Mouse (Mus musculus): ENCODE data around the gene Pcnx2. TPM values are rescaled to one million over a fixed set of nuclear protein-coding genes. Genes with fewer than 3 reads are reported as not detected.

The Pcnx2 gene
- polyA plus RNA-seq, 1 experiment from 2014 or later, result 5.6 TPM

GRCm38 (mm10) chr8:125742406-125742805 is 155.7 kb downstream of the Pcnx2 start:
- Histone ChIP-seq H3K36me3 (ENCODE audit: control insufficient read depth, insufficient read depth) (no peaks in the 10 kb centered on the region), H3K4me3 (replicated peaks; ENCODE audit: low read length) (no peak overlapping the region), H3K9ac (replicated peaks; ENCODE audit: low read depth, low read length) (no peak overlapping the region), H3K4me2 (ENCODE audit: low read length) (no peak overlapping the region), H3K4me1 (replicated peaks; ENCODE audit: control insufficient read depth, insufficient read depth, low read length) (0 out of 2 replicates have a peak, but pooled peaks cover 2% of the 10 kb centered on the region), H3K9me3 (ENCODE audit: control insufficient read depth, low read length) (no peaks in the 10 kb centered on the region), H3K27me3 (replicated peaks; ENCODE audit: control insufficient read depth, insufficient read depth, low read length) (no peaks in the 10 kb centered on the region), H3K27ac (ENCODE audit: low read length) (no peak overlapping the region)
- WGBS, result 77% methylated on average over 8 of the region's 8 CpGs
- ATAC-seq, result no peak

- WGBS, result 80% methylated on average over 2 of the region's 2 CpGs
These were observed 156.3 kb downstream of the Pcnx2 start for GRCm38 (mm10) chr8:125741855-125742254.

GRCm38 (mm10) chr8:125741377-125741776 is 156.7 kb downstream of the Pcnx2 start:
- H3K4me3 ChIP-seq (replicated peaks; ENCODE audit: low read length), result no peak overlapping the region
- WGBS, result 78% methylated on average over 5 of the region's 5 CpGs
- no peak overlapping the region for H3K4me2 ChIP-seq (ENCODE audit: low read length)
- H3K36me3 ChIP-seq (ENCODE audit: control insufficient read depth, insufficient read depth), result no peaks in the 10 kb centered on the region
- no peak for ATAC-seq
- no peak overlapping the region for H3K9ac ChIP-seq (replicated peaks; ENCODE audit: low read depth, low read length)
- no peaks in the 10 kb centered on the region for H3K27me3 ChIP-seq (replicated peaks; ENCODE audit: control insufficient read depth, insufficient read depth, low read length)
- no peak overlapping the region for H3K27ac ChIP-seq (ENCODE audit: low read length)
- no peaks in the 10 kb centered on the region for H3K9me3 ChIP-seq (ENCODE audit: control insufficient read depth, low read length)
- H3K4me1 ChIP-seq (replicated peaks; ENCODE audit: control insufficient read depth, insufficient read depth, low read length), result 0 out of 2 replicates have a peak, but pooled peaks cover 2% of the 10 kb centered on the region

More at GRCm38 (mm10) chr8:125741855-125742254, 156.3 kb downstream of the Pcnx2 start:
- H3K4me2 ChIP-seq (ENCODE audit: low read length), result no peak overlapping the region
- no peaks in the 10 kb centered on the region for H3K9me3 ChIP-seq (ENCODE audit: control insufficient read depth, low read length)
- no peaks in the 10 kb centered on the region for H3K27me3 ChIP-seq (replicated peaks; ENCODE audit: control insufficient read depth, insufficient read depth, low read length)
- no peak overlapping the region for H3K27ac ChIP-seq (ENCODE audit: low read length)
- no peak overlapping the region for H3K4me3 ChIP-seq (replicated peaks; ENCODE audit: low read length)
- 0 out of 2 replicates have a peak, but pooled peaks cover 2% of the 10 kb centered on the region for H3K4me1 ChIP-seq (replicated peaks; ENCODE audit: control insufficient read depth, insufficient read depth, low read length)
- ATAC-seq, result no peak
- no peaks in the 10 kb centered on the region for H3K36me3 ChIP-seq (ENCODE audit: control insufficient read depth, insufficient read depth)
- no peak overlapping the region for H3K9ac ChIP-seq (replicated peaks; ENCODE audit: low read depth, low read length)

- Histone ChIP-seq H3K4me3 (replicated peaks; ENCODE audit: low read length) (no peak overlapping the region), H3K4me1 (replicated peaks; ENCODE audit: control insufficient read depth, insufficient read depth, low read length) (0 out of 2 replicates have a peak, but pooled peaks cover 2% of the 10 kb centered on the region), H3K27ac (ENCODE audit: low read length) (no peak overlapping the region), H3K36me3 (ENCODE audit: control insufficient read depth, insufficient read depth) (no peaks in the 10 kb centered on the region), H3K9ac (replicated peaks; ENCODE audit: low read depth, low read length) (no peak overlapping the region), H3K27me3 (replicated peaks; ENCODE audit: control insufficient read depth, insufficient read depth, low read length) (no peaks in the 10 kb centered on the region), H3K9me3 (ENCODE audit: control insufficient read depth, low read length) (no peaks in the 10 kb centered on the region), H3K4me2 (ENCODE audit: low read length) (no peak overlapping the region)
- WGBS, result 76% methylated on average over 10 of the region's 10 CpGs
- ATAC-seq, result no peak
These were observed 157.5 kb downstream of the Pcnx2 start for GRCm38 (mm10) chr8:125740655-125741054.

GRCm38 (mm10) chr8:125738956-125739355 is 159.2 kb downstream of the Pcnx2 start:
- WGBS, result 34% methylated on average over 4 of the region's 4 CpGs
- H3K36me3 ChIP-seq (ENCODE audit: control insufficient read depth, insufficient read depth), result no peaks in the 10 kb centered on the region
- H3K9ac ChIP-seq (replicated peaks; ENCODE audit: low read depth, low read length), result no peak overlapping the region
- no peaks in the 10 kb centered on the region for H3K9me3 ChIP-seq (ENCODE audit: control insufficient read depth, low read length)
- no peak overlapping the region for H3K4me3 ChIP-seq (replicated peaks; ENCODE audit: low read length)
- H3K4me2 ChIP-seq (ENCODE audit: low read length), result no peak overlapping the region
- H3K27ac ChIP-seq (ENCODE audit: low read length), result no peak overlapping the region
- H3K27me3 ChIP-seq (replicated peaks; ENCODE audit: control insufficient read depth, insufficient read depth, low read length), result no peaks in the 10 kb centered on the region
- peaks cover 7% of the 10 kb centered on the region for H3K4me1 ChIP-seq (replicated peaks; ENCODE audit: control insufficient read depth, insufficient read depth, low read length)
- ATAC-seq, result no peak

GRCm38 (mm10) chr8:125733964-125734956 is 163.9 kb downstream of the Pcnx2 start:
- H3K27ac ChIP-seq (ENCODE audit: low read length), result peak overlapping the region; percentile 33
- WGBS, result 6% methylated on average over 50 of the region's 52 CpGs

GRCm38 (mm10) chr8:125729746-125730145 is 168.4 kb downstream of the Pcnx2 start, which contains the start of gene Ntpcr:
Gene Ntpcr (plus strand): TSS chr8:125729963.
- ATAC-seq, result no peak
- Histone ChIP-seq H3K9me3 (ENCODE audit: control insufficient read depth, low read length) (no peaks in the 10 kb centered on the region), H3K4me2 (ENCODE audit: low read length) (no peak within 1 kb of the TSS), H3K27me3 (replicated peaks; ENCODE audit: control insufficient read depth, insufficient read depth, low read length) (no peaks in the 10 kb centered on the region), H3K36me3 (ENCODE audit: control insufficient read depth, insufficient read depth) (no peaks in the 10 kb centered on the region), H3K9ac (replicated peaks; ENCODE audit: low read depth, low read length) (no peak within 1 kb of the TSS), H3K4me3 (replicated peaks; ENCODE audit: low read length) (no peak within 1 kb of the TSS), H3K4me1 (replicated peaks; ENCODE audit: control insufficient read depth, insufficient read depth, low read length) (peaks cover 7% of the 10 kb centered on the region), H3K27ac (ENCODE audit: low read length) (no peak within 1 kb of the TSS)
- 83% methylated on average over 7 of the region's 7 CpGs for WGBS

More at GRCm38 (mm10) chr8:125733964-125734956, 163.9 kb downstream of the Pcnx2 start:
- Histone ChIP-seq H3K9ac (replicated peaks; ENCODE audit: low read depth, low read length) (peak overlapping the region; percentile 82), H3K27me3 (replicated peaks; ENCODE audit: control insufficient read depth, insufficient read depth, low read length) (no peaks in the 10 kb centered on the region), H3K9me3 (ENCODE audit: control insufficient read depth, low read length) (no peaks in the 10 kb centered on the region), H3K4me1 (replicated peaks; ENCODE audit: control insufficient read depth, insufficient read depth, low read length) (peaks cover 10% of the 10 kb centered on the region), H3K4me3 (replicated peaks; ENCODE audit: low read length) (peak overlapping the region; percentile 84), H3K4me2 (ENCODE audit: low read length) (peak overlapping the region; percentile 81), H3K36me3 (ENCODE audit: control insufficient read depth, insufficient read depth) (no peaks in the 10 kb centered on the region)
- ATAC-seq, result peak; percentile 95

GRCm38 (mm10) chr8:125727797-125728196 is 170.3 kb downstream of the Pcnx2 start:
- WGBS, result 63% methylated on average over 8 of the region's 8 CpGs
- no peak for ATAC-seq
- H3K9me3 ChIP-seq (ENCODE audit: control insufficient read depth, low read length), result no peaks in the 10 kb centered on the region
- H3K4me1 ChIP-seq (replicated peaks; ENCODE audit: control insufficient read depth, insufficient read depth, low read length), result no peaks in the 10 kb centered on the region
- H3K9ac ChIP-seq (replicated peaks; ENCODE audit: low read depth, low read length), result no peak overlapping the region
- H3K27ac ChIP-seq (ENCODE audit: low read length), result no peak overlapping the region
- no peak overlapping the region for H3K4me2 ChIP-seq (ENCODE audit: low read length)
- H3K4me3 ChIP-seq (replicated peaks; ENCODE audit: low read length), result no peak overlapping the region
- no peaks in the 10 kb centered on the region for H3K27me3 ChIP-seq (replicated peaks; ENCODE audit: control insufficient read depth, insufficient read depth, low read length)
- no peaks in the 10 kb centered on the region for H3K36me3 ChIP-seq (ENCODE audit: control insufficient read depth, insufficient read depth)

GRCm38 (mm10) chr8:125726986-125727385 is 171.1 kb downstream of the Pcnx2 start:
- no peak overlapping the region for H3K4me3 ChIP-seq (replicated peaks; ENCODE audit: low read length)
- no peak overlapping the region for H3K9ac ChIP-seq (replicated peaks; ENCODE audit: low read depth, low read length)
- H3K4me2 ChIP-seq (ENCODE audit: low read length), result no peak overlapping the region
- WGBS, result 86% methylated on average over 5 of the region's 5 CpGs
- H3K27me3 ChIP-seq (replicated peaks; ENCODE audit: control insufficient read depth, insufficient read depth, low read length), result no peaks in the 10 kb centered on the region
- no peaks in the 10 kb centered on the region for H3K4me1 ChIP-seq (replicated peaks; ENCODE audit: control insufficient read depth, insufficient read depth, low read length)
- H3K36me3 ChIP-seq (ENCODE audit: control insufficient read depth, insufficient read depth), result no peaks in the 10 kb centered on the region
- H3K27ac ChIP-seq (ENCODE audit: low read length), result no peak overlapping the region
- no peaks in the 10 kb centered on the region for H3K9me3 ChIP-seq (ENCODE audit: control insufficient read depth, low read length)
- no peak for ATAC-seq

Measured in forebrain, embryonic 16.5 days (tissue).